Mouse (Mus musculus): ENCODE data around the gene Rab40c.
A peak's percentile ranks its signal among the peaks of the same experiment; 100 is the strongest.

Gene Rab40c

DNA sequence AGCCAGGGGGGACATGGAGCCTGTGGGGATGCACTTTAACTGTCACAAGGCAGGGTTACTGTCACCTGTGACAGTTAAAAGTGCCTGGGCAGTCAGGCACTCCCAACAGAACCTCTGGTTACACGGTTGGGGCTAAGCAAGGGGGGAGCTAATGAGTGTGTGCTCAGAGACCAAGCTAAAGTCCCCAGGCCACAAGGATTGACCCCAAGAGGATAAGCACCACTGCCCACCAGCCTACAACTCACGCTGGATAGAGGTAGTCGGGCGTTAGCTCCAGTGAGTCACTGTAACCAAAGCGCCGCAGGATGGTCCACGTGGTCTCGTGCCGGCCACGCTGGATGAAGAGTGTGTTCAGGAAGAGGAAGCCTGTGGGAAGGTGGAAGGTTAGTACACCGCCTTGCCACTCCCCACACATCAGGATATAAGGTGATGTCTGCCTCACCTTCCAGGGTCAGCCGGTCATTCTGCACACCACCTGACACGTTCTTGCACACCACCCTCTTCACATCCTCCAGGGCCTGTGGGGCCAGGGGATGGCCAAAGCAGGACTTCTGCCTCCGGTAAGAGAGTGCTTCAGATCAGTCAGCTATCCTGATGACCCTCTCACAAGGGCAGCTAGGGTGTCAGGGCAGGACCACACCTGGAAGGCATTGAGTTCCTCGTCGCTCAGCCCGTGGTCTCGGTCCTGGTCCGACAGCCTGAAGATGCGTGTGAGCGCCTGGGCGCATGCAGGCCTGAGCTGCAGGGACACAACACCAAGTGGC is 78.2 kb downstream of the Rab40c start, which contains the start of gene Gm20683:
Gene Gm20683, minus strand, starts transcription at position 647 of the 764 bp plus-strand sequence.
- DNase-seq (ENCODE audit: low read depth, low spot score), result no peak
- Histone ChIP-seq H3K27me3 (ENCODE audit: control insufficient read depth, insufficient read depth, low read length, poor library complexity, severe bottlenecking) (no peaks in the 10 kb centered on the region), H3K36me3 (ENCODE audit: control insufficient read depth, insufficient read depth, low read length, poor library complexity, severe bottlenecking) (peaks cover 5% of the 10 kb centered on the region; the same call in 1 of the 2 replicates)

DNA sequence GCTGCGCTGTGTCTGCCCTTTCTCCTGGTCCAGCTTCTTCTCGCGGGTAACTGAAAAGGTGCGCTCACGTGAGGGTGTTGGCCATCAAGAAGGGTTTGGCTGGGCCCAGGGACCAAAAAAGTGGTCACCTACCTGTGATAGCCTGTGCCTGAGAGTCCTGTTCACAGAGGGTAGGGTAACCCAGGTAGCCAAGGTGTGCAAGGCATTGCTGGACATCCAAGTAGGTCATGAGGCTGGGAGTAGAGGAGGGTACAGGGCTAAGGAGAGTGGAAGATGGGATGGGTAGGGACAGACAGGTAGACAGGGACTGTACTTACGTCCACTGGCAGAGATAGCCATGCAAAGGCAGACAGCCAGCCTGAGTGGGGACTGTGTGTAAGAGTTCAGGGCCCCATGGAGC is 79.0 kb downstream of the Rab40c start:
- no peak for DNase-seq (ENCODE audit: low read depth, low spot score)
- Histone ChIP-seq H3K27me3 (ENCODE audit: control insufficient read depth, insufficient read depth, low read length, poor library complexity, severe bottlenecking) (no peaks in the 10 kb centered on the region), H3K36me3 (ENCODE audit: control insufficient read depth, insufficient read depth, low read length, poor library complexity, severe bottlenecking) (peaks cover 5% of the 10 kb centered on the region; the same call in 1 of the 2 replicates)

DNA sequence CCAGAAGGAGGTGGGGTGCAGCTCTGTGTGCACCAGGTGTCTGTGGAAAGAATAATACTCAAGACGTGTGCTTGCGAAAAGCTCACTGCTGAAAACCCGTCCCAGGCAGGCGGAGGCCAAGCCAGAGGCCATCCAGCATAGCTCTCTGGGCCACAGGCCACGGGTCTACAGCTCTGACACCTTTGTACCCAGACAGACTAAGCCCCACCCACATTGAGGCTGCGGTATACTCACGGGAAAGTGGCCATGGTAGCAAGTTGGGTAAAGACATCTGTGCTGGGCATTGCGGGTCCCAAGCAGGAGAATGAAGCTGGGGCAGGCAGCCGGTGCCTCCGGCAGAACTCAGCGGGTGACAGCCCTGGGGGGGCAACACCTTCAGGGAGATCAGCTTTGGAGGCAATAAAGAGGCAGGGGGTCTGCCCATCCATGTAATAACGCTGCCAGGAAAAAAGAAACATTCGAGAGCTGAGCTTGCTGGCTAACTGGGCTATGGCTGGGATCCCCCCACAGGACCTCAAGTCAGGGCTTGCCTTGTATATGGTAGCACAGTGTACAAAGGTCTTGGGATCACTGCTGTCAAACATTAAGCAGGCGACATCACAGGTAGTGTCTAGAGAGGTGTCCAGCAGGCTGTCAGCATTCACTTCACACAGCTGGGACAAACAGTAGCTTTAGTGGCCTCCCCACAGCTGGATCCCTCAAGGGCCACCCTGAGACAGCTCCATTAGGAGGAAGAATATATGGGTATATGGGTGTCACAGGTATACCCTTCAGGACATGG is 79.9 kb downstream of the Rab40c start:
- Histone ChIP-seq H3K27me3 (ENCODE audit: control insufficient read depth, insufficient read depth, low read length, poor library complexity, severe bottlenecking) (no peaks in the 10 kb centered on the region), H3K36me3 (ENCODE audit: control insufficient read depth, insufficient read depth, low read length, poor library complexity, severe bottlenecking) (peaks cover 5% of the 10 kb centered on the region; the same call in 1 of the 2 replicates)
- no peak for DNase-seq (ENCODE audit: low read depth, low spot score)

DNA sequence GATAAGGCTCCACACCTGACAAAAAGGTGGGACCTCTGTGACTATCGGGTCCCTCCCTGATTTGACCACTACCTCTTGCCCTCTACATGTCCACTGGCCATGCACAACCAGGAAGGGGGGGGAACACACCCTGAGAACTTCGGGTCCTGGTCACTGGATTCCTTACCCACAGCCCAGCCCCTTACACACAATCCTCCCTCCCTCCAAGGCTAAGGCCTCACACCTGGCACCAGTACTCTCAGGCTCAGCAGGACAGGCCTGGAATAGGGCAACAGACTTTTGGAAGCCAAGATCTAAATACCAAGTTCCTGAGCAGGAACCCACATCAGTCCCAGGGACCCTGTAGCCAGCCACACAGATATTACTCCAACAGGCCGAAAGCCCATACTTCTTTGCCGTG is 80.6 kb downstream of the Rab40c start:
- Histone ChIP-seq H3K36me3 (ENCODE audit: control insufficient read depth, insufficient read depth, low read length, poor library complexity, severe bottlenecking) (peaks cover 5% of the 10 kb centered on the region; the same call in 1 of the 2 replicates), H3K27me3 (ENCODE audit: control insufficient read depth, insufficient read depth, low read length, poor library complexity, severe bottlenecking) (no peaks in the 10 kb centered on the region)
- DNase-seq (ENCODE audit: low read depth, low spot score), result no peak

DNA sequence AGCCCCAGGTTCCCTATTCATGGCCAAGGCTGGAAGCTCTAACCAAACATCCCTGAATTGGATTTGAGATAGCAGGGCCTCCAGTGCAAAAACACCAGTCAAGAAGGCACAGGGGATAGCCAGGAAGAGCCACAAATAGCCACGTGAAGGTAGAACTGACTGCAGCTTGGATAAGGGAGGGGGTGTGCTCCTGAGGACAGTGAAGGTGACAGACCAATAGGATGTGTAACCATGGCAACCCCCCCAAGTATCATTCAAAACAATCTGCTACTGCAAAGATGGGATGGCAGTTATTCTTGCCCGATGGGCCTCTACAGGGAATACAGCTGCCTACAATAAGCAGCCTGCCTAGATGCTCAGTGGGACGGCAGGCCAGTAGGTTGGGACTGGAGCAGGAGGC is 82.0 kb downstream of the Rab40c start:
- H3K36me3 ChIP-seq (ENCODE audit: control insufficient read depth, insufficient read depth, low read length, poor library complexity, severe bottlenecking), result peaks cover 5% of the 10 kb centered on the region; the same call in 1 of the 2 replicates
- no peak for DNase-seq (ENCODE audit: low read depth, low spot score)
- H3K27me3 ChIP-seq (ENCODE audit: control insufficient read depth, insufficient read depth, low read length, poor library complexity, severe bottlenecking), result no peaks in the 10 kb centered on the region

DNA sequence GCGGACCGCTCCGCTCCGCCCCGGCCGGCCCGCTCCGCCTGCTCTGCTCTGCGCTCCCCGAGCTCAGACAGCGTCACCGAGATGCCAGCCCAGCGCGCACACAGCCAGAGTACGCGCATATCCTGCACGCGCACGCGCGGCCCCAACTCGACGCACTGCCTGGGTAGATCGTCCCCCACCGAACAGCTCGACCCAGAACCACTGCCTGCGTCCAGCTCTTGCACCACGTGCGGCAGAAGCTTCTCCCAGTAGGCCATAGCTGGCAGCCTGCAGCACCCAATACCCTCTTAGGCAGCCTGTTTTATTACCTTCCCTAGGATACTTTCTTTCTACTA is 82.5 kb downstream of the Rab40c start, which contains the start of gene Rhbdl1:
Gene Rhbdl1, minus strand, starts transcription at position 220 of the 335 bp plus-strand sequence.
- peak; percentile 41 for DNase-seq (ENCODE audit: low read depth, low spot score)
- no peaks in the 10 kb centered on the region for H3K27me3 ChIP-seq (ENCODE audit: control insufficient read depth, insufficient read depth, low read length, poor library complexity, severe bottlenecking)
- peaks cover 5% of the 10 kb centered on the region; the same call in 1 of the 2 replicates for H3K36me3 ChIP-seq (ENCODE audit: control insufficient read depth, insufficient read depth, low read length, poor library complexity, severe bottlenecking)

DNA sequence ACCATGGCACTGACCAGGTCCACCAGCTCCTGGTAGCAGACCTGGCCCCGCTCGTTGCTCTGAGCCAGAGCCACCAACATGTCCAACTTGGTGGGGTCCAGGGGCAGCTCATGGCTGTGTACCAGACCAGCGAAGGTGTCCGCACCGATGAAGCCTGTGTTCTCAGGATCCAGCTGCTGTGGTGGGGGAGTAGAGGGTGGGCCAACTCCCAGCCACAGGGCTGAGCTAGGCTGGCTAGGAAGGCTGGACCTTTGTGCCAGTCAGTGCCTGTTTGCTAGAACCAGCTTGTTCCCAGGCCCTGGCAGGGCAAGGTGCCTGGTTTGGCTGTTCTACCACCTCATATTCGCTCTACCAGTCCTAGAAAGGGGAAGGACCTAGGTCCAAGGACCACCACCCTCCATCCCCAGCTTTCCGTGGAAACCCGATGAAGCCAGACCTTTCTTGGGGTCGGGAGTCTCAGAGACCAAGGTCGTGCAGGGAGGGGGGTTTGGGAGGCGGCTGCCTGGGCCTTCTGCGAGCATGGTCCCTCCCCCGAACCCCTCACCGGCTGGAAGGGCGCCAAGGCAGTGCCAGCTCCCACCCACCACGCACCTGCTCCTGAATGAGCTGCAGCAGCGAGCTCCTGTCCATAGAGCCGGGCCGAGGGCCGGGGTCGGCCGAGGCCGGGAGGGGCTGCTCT is 83.0 kb downstream of the Rab40c start:
- no peak for DNase-seq (ENCODE audit: low read depth, low spot score)
- no peaks in the 10 kb centered on the region for H3K27me3 ChIP-seq (ENCODE audit: control insufficient read depth, insufficient read depth, low read length, poor library complexity, severe bottlenecking)
- peaks cover 5% of the 10 kb centered on the region; the same call in 1 of the 2 replicates for H3K36me3 ChIP-seq (ENCODE audit: control insufficient read depth, insufficient read depth, low read length, poor library complexity, severe bottlenecking)

DNA sequence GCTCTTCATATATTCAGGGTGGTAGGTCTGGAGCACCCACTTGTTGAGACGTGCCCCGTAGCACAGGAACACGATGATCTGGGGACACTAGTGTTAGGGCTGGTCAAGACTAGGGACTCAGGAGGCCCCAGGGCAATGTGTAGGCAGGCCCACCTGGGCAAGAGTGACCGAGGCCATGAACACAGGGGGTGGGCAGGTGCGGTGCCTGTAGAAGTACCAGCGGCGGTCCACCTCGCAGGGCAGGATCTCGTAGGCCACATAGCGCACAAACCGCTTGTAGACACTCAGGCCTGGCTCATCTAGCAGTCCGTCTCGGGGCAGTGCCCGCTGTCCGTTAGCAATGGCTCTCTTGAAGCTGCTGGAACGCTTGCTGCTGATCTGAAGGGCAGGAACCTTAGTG is 83.7 kb downstream of the Rab40c start:
- Histone ChIP-seq H3K36me3 (ENCODE audit: control insufficient read depth, insufficient read depth, low read length, poor library complexity, severe bottlenecking) (peaks cover 5% of the 10 kb centered on the region; the same call in 1 of the 2 replicates), H3K27me3 (ENCODE audit: control insufficient read depth, insufficient read depth, low read length, poor library complexity, severe bottlenecking) (no peaks in the 10 kb centered on the region)
- DNase-seq (ENCODE audit: low read depth, low spot score), result no peak

DNA sequence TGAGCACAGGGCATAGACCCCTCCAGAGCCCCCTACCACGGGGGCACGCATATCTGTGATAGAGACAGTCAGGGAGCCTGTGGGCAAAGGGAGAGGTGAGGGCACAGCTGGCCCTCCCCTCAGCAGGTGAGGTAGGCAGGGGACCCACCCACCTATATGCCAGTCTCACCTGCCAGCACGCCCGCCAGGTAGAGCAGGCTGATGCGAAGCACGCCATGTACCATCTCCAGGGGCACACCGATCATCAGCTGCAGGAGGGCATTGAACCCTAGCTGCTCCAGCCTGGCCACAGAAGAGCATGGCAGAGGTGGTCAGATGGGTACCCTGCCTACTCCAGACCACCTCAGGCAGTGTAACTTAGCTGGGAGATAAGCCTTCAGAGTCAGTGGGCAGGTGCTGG is 84.2 kb downstream of the Rab40c start:
- H3K27me3 ChIP-seq (ENCODE audit: control insufficient read depth, insufficient read depth, low read length, poor library complexity, severe bottlenecking), result no peaks in the 10 kb centered on the region
- DNase-seq (ENCODE audit: low read depth, low spot score), result no peak
- H3K36me3 ChIP-seq (ENCODE audit: control insufficient read depth, insufficient read depth, low read length, poor library complexity, severe bottlenecking), result peaks cover 8% of the 10 kb centered on the region; the same call in 1 of the 2 replicates

DNA sequence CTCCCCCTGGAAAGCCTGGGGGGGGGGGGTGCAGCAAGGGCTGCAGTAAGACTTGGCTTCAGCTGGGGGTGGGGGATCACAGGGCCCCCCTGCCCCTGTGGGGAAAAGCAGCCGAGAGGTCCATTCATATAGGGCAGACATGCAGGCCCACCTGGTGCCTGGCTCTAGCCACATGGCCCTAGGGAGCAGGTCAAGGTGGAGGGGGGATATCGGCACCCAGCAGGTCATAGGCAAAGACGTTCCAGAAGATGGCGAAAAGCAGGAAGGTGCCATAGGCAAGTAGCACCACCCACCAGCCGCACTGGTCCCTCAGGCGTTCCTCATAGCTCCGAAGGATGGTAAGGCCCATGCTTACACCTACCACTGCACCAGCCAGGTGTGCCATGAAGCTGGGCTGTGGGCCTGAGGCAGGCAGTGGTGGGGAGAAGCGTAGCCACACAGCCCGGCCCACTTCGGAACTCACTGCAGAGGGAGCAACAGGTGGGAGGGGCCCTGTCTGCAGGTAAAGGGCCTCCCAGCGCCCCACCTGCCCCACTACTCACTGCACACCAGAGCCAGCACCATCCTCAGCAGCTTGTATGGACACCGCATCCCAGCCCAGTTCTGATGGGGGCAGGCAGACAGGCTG is 84.8 kb downstream of the Rab40c start:
- DNase-seq (ENCODE audit: low read depth, low spot score), result no peak

DNA sequence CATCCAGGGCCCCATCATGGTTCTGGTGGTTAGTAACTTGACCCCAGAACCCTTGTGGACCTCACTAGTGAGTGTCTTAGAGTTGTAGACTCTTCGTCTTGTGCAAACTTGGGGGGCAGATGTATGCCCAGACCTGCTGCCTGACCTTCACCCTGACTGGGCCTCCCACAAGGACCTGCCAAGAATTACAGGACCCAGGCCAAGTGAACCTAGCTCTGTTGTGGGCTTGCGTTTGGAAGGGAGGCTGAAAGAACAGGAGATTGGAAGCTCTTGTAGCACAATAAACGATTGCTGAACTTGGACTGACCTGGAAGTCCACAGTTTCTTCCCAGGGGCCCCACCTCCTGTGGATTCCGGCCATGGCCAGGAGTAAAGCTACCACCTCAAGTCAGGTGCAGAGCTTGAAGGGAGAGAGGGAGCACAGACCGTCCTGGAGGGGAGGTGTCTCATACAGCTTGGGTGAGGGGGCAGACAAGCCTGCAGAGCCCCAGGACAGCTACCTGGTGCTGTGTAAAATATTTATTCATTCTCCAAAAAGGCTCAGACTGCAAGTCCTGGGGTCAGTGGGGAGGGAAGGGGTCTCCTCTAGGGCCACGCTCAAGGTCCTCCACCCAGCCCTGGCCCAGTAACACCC is 85.4 kb downstream of the Rab40c start:
- Histone ChIP-seq H3K36me3 (ENCODE audit: control insufficient read depth, insufficient read depth, low read length, poor library complexity, severe bottlenecking) (peaks cover 6% of the 10 kb centered on the region; the same call in 1 of the 2 replicates), H3K27me3 (ENCODE audit: control insufficient read depth, insufficient read depth, low read length, poor library complexity, severe bottlenecking) (no peaks in the 10 kb centered on the region)
- no peak for DNase-seq (ENCODE audit: low read depth, low spot score)

More for the DNA sequence above, 84.8 kb downstream of the Rab40c start:
- Histone ChIP-seq H3K36me3 (ENCODE audit: control insufficient read depth, insufficient read depth, low read length, poor library complexity, severe bottlenecking) (peaks cover 8% of the 10 kb centered on the region; the same call in 1 of the 2 replicates), H3K27me3 (ENCODE audit: control insufficient read depth, insufficient read depth, low read length, poor library complexity, severe bottlenecking) (no peaks in the 10 kb centered on the region)

DNA sequence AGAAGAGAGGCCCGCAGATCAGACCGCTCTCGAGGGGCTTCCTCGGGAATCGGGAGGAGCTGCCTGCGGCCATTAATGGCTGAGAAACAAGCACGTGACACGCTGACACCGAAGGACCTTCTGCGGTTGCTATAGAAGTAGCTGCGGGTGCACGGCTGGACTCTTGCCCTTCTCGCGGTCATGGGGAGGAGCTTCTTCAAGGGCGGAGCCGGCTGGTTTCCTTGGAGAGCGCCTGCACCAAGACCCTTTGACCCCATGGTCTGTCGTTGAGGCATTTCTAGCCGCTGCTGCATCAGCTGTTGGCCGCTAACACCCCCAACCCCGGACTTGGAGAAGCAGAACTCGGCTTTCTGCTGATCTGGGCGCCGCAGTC is 86.2 kb downstream of the Rab40c start, which contains the start of gene Stub1:
Gene Stub1, minus strand, starts transcription at position 114 of the 373 bp plus-strand sequence.
- DNase-seq (ENCODE audit: low read depth, low spot score), result no peak
- Histone ChIP-seq H3K36me3 (ENCODE audit: control insufficient read depth, insufficient read depth, low read length, poor library complexity, severe bottlenecking) (peaks cover 6% of the 10 kb centered on the region; the same call in 1 of the 2 replicates), H3K27me3 (ENCODE audit: control insufficient read depth, insufficient read depth, low read length, poor library complexity, severe bottlenecking) (no peaks in the 10 kb centered on the region)

DNA sequence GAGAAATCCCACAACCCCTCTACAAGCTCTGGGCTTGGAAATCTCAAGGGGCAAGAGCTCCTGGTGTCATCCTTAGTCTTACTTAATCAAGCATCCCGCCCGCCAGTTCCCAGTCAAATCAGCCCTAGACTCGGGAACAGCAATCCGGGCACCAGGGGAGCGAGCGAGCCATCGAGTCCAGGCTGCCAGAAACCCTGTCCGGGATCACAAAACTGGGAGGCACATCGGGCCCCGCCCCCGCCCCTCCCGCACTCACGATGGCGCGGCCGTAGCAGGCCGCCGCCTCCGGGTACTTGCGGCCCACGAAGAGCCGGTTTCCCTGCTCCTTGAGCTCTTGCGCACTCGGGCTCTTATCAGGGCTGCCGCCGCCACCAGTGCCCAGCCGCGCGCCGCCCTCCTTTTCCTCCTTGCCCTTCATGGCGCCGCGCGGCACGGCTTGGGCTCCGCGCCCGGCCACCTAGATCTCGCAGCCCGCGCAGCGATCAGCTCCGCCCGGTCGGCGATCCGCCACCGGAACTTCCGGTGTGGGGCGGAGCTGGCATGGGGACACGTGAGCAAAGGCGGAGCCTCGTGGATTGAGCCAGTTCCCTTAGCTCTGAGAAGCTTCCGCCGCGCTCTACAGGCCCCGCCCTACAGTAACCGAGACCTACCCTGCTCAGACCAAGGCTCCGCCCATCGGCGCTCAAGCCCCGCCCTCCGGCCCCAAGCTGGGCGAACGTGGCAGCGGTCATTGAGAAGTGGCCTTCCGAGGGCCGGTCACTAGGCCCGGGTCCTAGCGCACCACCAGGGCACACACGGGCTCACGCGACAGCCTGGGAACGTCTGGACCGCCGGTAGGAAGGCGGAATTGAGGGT is 86.9 kb downstream of the Rab40c start:
- H3K36me3 ChIP-seq (ENCODE audit: control insufficient read depth, insufficient read depth, low read length, poor library complexity, severe bottlenecking), result peaks cover 6% of the 10 kb centered on the region; the same call in 1 of the 2 replicates
- peak; percentile 99 for DNase-seq (ENCODE audit: low read depth, low spot score)
- H3K27me3 ChIP-seq (ENCODE audit: control insufficient read depth, insufficient read depth, low read length, poor library complexity, severe bottlenecking), result no peaks in the 10 kb centered on the region
